Mouse (Mus musculus) lung, adult 18-20 months (tissue): ENCODE measurements around the gene Gm5916.

Experiments
- DNase-seq, 2 experiments: peaks; one replicate each; pipeline ENCODE4 v3.0.0; 2022; ENCODE audit warnings: mixed read lengths in 2 of 2

The Gm5916 gene

GRCm38 (mm10) chr9:36128679-36129078 is at the start of gene Gm5916:
TSS of gene Gm5916 (minus strand) at chr9:36128779.
- DNase-seq: no peak
